8 mouse cellular contexts compared by ENCODE assay signal in the genomic region with DNA sequence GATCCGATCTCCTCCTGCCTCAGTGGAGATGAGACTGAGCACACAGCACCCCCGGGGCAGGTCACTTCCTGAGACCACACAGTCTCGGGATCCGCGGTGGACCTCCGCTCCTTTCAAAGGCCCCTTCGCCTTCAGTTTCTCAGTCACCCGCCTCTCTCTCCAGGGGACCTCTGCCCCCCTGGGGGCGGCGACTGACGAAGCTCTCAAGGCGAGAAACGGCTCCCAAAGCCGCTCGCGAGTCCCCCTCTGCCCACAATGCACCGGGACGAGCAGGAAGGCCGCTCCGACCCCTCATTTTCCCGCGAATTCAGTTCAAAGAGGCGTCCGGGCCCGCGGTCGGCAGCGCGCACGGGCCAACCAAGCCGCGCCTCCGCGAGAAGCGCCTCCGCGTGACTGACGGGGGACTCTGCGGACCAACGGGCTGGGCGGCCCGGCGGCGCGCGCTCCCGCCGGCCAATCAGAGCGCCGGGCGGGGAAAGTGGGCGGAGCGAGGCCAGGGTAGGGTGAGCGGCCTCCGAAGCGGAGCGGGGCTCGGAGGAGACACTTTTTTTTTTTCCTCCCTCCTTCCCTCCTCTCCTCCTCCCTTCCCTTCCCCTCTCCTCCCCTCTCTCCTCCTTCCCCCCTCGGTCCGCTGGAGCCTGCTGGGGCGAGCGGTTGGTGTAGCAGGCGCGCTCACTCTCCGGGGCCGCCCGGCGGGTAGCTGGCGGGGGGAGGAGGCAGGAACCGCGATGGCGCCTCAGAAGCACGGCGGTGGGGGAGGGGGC. TPM values are rescaled to one million over a fixed set of nuclear protein-coding genes. Genes with fewer than 3 reads are reported as not detected.
DNase-seq lines count a peak whose midpoint lies in the region; ATAC-seq lines count a peak whose summit lies in the region.

A gene (plus strand): TSS at position 515 of the 764 bp plus-strand sequence.

- under 1% methylated on average over 63 of the region's 74 CpGs for WGBS in forebrain, embryonic 14.5 days
- whole genome bisulfite sequencing in neural tube, embryonic 15.5 days = under 1% methylated on average over 53 of the region's 74 CpGs

- peaks cover 14% of the 10 kb centered on the region for H3K36me3 ChIP-seq in forebrain, embryonic 14.5 days (ENCODE audit: control insufficient read depth, insufficient read depth, low read length)
- no peaks in the 10 kb centered on the region for H3K36me3 ChIP-seq in neural tube, embryonic 15.5 days

- no peaks in the 10 kb centered on the region for H3K27me3 ChIP-seq in forebrain, embryonic 14.5 days (replicated peaks; ENCODE audit: control insufficient read depth, insufficient read depth, low read length)
- no peaks in the 10 kb centered on the region for H3K27me3 ChIP-seq in neural tube, embryonic 15.5 days (replicated peaks)

- H3K9ac ChIP-seq in forebrain, embryonic 14.5 days (ENCODE audit: low read length) = peak within 1 kb of the TSS; percentile 93
- peak within 1 kb of the TSS; percentile 88 for H3K9ac ChIP-seq in neural tube, embryonic 15.5 days (replicated peaks)

- H3K4me2 ChIP-seq in forebrain, embryonic 14.5 days (ENCODE audit: low read length) = peak within 1 kb of the TSS; percentile 82
- peak within 1 kb of the TSS; percentile 93 for H3K4me2 ChIP-seq in neural tube, embryonic 15.5 days

- peak; percentile 97 for ATAC-seq in forebrain, embryonic 14.5 days
- peak; percentile 98 for ATAC-seq in neural tube, embryonic 15.5 days (ENCODE audit: low FRiP score)

- peak; percentile 97 for DNase-seq in ES-CJ7 (ENCODE audit: low read depth, low spot score)
- DNase-seq in cerebellum, adult 11 months = peak; percentile 94
- peak; percentile 98 for DNase-seq in forebrain, embryonic 14.5 days (ENCODE audit: low spot score)
- peak; percentile 96 to 97 for DNase-seq in heart, postnatal 14 days
- DNase-seq in layer of hippocampus, adult 11-12 months (ENCODE audit: low spot score) = peak; percentile 93
- DNase-seq in lung, adult 18-20 months = peak; percentile 93 to 95
- peak; percentile 99 for DNase-seq in testis, postnatal 14 days (ENCODE audit: low spot score)

- peaks cover 2% of the 10 kb centered on the region; the same call in 1 of the 2 replicates for H3K4me1 ChIP-seq in forebrain, embryonic 14.5 days (ENCODE audit: control insufficient read depth, insufficient read depth, low read length)
- peaks cover 7% of the 10 kb centered on the region for H3K4me1 ChIP-seq in neural tube, embryonic 15.5 days

- H3K4me3 ChIP-seq in forebrain, embryonic 14.5 days (ENCODE audit: low read depth, low read length) = peak within 1 kb of the TSS; percentile 96
- peak within 1 kb of the TSS; percentile 80 for H3K4me3 ChIP-seq in neural tube, embryonic 15.5 days (replicated peaks)

- intact Hi-C loops in heart, postnatal 14 days (cut with DNase I) = loop anchor here (2.0 kb wide), 1 partner anchor 30 kb away; a partner anchor contains a TSS

- no peaks in the 10 kb centered on the region for H3K9me3 ChIP-seq in forebrain, embryonic 14.5 days (replicated peaks; ENCODE audit: control insufficient read depth, low read length)
- no peaks in the 10 kb centered on the region for H3K9me3 ChIP-seq in neural tube, embryonic 15.5 days (replicated peaks)

- peak within 1 kb of the TSS; percentile 99 for H3K27ac ChIP-seq in forebrain, embryonic 14.5 days (ENCODE audit: low read depth, low read length)
- peak within 1 kb of the TSS; percentile 98 for H3K27ac ChIP-seq in neural tube, embryonic 15.5 days (replicated peaks)

RNA-seq across cellular contexts. Expression of the gene that starts here (rescaled TPM):
- polyA plus RNA-seq in forebrain, embryonic 14.5 days (2014; fragmentation: Nextera tagmentation; extraction: Ambion mirVana) = 19.4 and 23.6 TPM in 2 replicates
- 10 to 100 TPM; 28.2 to 30.2 TPM for total RNA-seq in heart, postnatal 14 days (2021)
- 11.1 and 13.8 TPM in 2 replicates for polyA plus RNA-seq in neural tube, embryonic 15.5 days (2015; fragmentation: Nextera tagmentation; extraction: Ambion mirVana)

Comparison
In these comparisons a context has a peak if more than half of its experiments do, and no peak if none do; other contexts are left out.
1. Peak in every context shown above with its lines: DNase-seq, ATAC-seq, H3K4me3 ChIP-seq and H3K27ac ChIP-seq.